Mouse (Mus musculus): ENCODE data around the gene Lrp4. TPM values are rescaled to one million over a fixed set of nuclear protein-coding genes. Genes with fewer than 3 reads are reported as not detected.

Lrp4 gene
- polyA plus RNA-seq (2015; fragmentation: Nextera tagmentation; extraction: Ambion mirVana), result 9.3 and 9.6 TPM in 2 replicates

DNA sequence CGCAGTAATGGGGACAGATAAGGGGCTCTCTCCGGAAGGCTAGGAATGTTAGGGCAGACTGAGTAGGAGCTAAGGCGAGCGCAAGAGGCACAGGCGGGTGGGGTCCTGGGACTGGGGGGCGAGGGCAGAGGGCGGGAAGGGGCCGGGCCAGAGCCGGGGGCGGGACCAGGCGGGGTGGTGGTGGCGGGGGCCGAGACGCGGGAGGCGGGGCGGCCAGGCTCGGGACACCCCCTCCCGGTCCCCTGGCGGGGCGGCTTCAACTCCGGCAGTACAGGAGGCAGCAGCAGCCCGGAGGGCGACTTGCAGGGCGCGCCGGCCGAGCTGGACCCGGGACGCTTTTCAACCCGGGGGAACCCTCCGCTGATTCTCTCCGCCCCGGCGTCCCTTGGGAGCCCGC lies at the start of gene Lrp4:
TSS of gene Lrp4 (plus strand) at position 253 of the 397 bp plus-strand sequence.
- Histone ChIP-seq H3K9me3 (no peaks in the 10 kb centered on the region), H3K36me3 (no peaks in the 10 kb centered on the region), H3K27ac (peak within 1 kb of the TSS; percentile 94), H3K4me1 (peaks cover 37% of the 10 kb centered on the region), H3K9ac (peak within 1 kb of the TSS; percentile 70), H3K4me3 (peak within 1 kb of the TSS; percentile 72), H3K4me2 (peak within 1 kb of the TSS; percentile 86), H3K27me3 (no peaks in the 10 kb centered on the region)
- ATAC-seq (ENCODE audit: insufficient number of reproducible peaks, low FRiP score, low TSS enrichment, low read depth), result peak; percentile 75
- under 1% methylated on average over 31 of the region's 36 CpGs for WGBS

DNA sequence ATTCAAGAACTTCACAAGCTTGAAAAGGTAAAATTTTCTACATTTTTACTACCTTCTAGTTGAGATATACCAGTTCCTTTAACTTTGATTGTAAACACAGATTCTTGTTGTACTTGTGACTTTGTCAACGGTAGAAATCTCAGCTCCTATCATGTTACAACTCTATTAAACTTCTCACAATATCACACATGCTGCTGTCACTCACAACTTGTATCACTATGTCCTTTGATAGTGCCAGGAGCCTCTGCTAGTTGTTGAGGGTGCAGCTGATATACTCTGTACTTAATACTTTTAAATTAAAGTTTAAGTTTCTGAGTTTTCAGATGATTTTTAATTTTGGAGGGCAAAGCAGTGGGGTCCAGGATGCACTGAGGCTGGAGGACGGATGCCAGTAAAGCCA lies 49.3 kb upstream of the Lrp4 start:
- H3K4me3 ChIP-seq, result no peak overlapping the region
- H3K36me3 ChIP-seq, result no peaks in the 10 kb centered on the region
- H3K4me1 ChIP-seq, result peaks cover 3% of the 10 kb centered on the region; the same call in 1 of the 2 replicates
- no peaks in the 10 kb centered on the region for H3K9me3 ChIP-seq
- no peaks in the 10 kb centered on the region for H3K27me3 ChIP-seq
- no peak overlapping the region for H3K9ac ChIP-seq
- no peak for ATAC-seq (ENCODE audit: insufficient number of reproducible peaks, low FRiP score, low TSS enrichment, low read depth)
- WGBS, result 63% methylated on average over 2 of the region's 2 CpGs
- H3K27ac ChIP-seq, result no peak overlapping the region; the same call in 1 of the 2 replicates
- no peak overlapping the region for H3K4me2 ChIP-seq

DNA sequence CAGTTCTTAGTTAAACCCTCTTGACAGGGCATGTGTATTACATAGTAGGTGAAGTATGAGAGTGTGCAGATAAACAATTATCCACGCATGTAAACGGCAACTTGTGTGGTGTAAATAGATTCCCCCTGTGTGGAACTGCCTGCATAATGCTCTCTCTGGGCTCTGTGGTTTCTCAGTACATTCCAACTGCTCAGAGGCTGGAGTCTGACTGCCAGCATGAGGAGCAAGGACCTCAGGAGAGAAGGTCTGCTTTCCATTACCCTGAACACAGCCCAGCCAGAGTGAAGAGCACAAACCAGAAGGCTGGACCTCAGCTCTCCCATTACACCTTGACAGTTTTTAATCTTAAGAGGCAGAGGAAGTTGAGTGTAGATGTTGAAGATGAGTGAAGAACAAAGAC lies 45.8 kb upstream of the Lrp4 start:
- 44% methylated on average over 2 of the region's 2 CpGs for WGBS

GRCm38 (mm10) chr2:91412361-91412760 lies 45.0 kb upstream of the Lrp4 start:
- Histone ChIP-seq H3K4me1 (peaks cover 3% of the 10 kb centered on the region; the same call in 1 of the 2 replicates), H3K27me3 (no peaks in the 10 kb centered on the region), H3K9ac (no peak overlapping the region), H3K4me2 (no peak overlapping the region), H3K27ac (no peak overlapping the region), H3K4me3 (no peak overlapping the region), H3K36me3 (no peaks in the 10 kb centered on the region), H3K9me3 (no peaks in the 10 kb centered on the region)
- WGBS, result 66% methylated on average over 5 of the region's 5 CpGs
- ATAC-seq (ENCODE audit: insufficient number of reproducible peaks, low FRiP score, low TSS enrichment, low read depth), result no peak

More for the DNA sequence above, 45.8 kb upstream of the Lrp4 start:
- H3K27ac ChIP-seq, result peak overlapping the region; percentile 44
- peaks cover 3% of the 10 kb centered on the region; the same call in 1 of the 2 replicates for H3K4me1 ChIP-seq
- no peaks in the 10 kb centered on the region for H3K9me3 ChIP-seq
- no peaks in the 10 kb centered on the region for H3K36me3 ChIP-seq
- ATAC-seq (ENCODE audit: insufficient number of reproducible peaks, low FRiP score, low TSS enrichment, low read depth), result no peak
- H3K4me3 ChIP-seq, result no peak overlapping the region
- H3K9ac ChIP-seq, result no peak overlapping the region
- H3K4me2 ChIP-seq, result no peak overlapping the region
- no peaks in the 10 kb centered on the region for H3K27me3 ChIP-seq

DNA sequence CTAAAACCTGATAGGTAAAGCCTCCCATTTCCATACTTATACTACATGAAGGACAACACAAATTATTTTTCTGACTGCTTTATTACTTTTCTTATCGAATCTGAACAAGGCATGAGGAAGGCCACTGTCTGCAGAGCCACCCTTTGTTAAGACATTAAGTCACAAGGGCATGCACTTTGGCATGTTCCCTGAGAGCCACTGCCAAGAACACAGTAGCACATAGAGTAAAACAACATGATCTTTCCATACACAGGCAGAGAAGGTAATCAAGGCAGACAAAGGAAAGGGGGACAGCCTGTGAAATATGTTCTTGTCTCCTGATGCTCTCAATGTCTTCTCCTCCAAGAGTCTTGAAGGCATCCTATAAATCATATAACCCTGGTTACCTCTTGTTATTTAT lies 43.5 kb upstream of the Lrp4 start:
- H3K4me1 ChIP-seq, result peaks cover 3% of the 10 kb centered on the region; the same call in 1 of the 2 replicates
- no peak overlapping the region for H3K9ac ChIP-seq
- ATAC-seq (ENCODE audit: insufficient number of reproducible peaks, low FRiP score, low TSS enrichment, low read depth), result no peak
- H3K9me3 ChIP-seq, result no peaks in the 10 kb centered on the region
- no peak overlapping the region for H3K27ac ChIP-seq
- no peak overlapping the region for H3K4me3 ChIP-seq
- WGBS, result 79% methylated on average over 1 of the region's 1 CpGs
- H3K4me2 ChIP-seq, result no peak overlapping the region
- H3K36me3 ChIP-seq, result no peaks in the 10 kb centered on the region
- H3K27me3 ChIP-seq, result no peaks in the 10 kb centered on the region

- Histone ChIP-seq H3K4me2 (no peak overlapping the region), H3K4me3 (no peak overlapping the region), H3K4me1 (no peaks in the 10 kb centered on the region), H3K9ac (no peak overlapping the region), H3K27me3 (no peaks in the 10 kb centered on the region), H3K36me3 (peaks cover 17% of the 10 kb centered on the region), H3K9me3 (no peaks in the 10 kb centered on the region), H3K27ac (no peak overlapping the region)
- WGBS, result 89% methylated on average over 5 of the region's 5 CpGs
- ATAC-seq (ENCODE audit: insufficient number of reproducible peaks, low FRiP score, low TSS enrichment, low read depth), result no peak
Observed at GRCm38 (mm10) chr2:91421641-91422040, 35.7 kb upstream of the Lrp4 start.

- Histone ChIP-seq H3K4me2 (no peak overlapping the region), H3K9ac (no peak overlapping the region), H3K4me3 (no peak overlapping the region), H3K4me1 (no peaks in the 10 kb centered on the region), H3K27ac (no peak overlapping the region), H3K36me3 (peaks cover 17% of the 10 kb centered on the region), H3K27me3 (no peaks in the 10 kb centered on the region), H3K9me3 (no peaks in the 10 kb centered on the region)
- WGBS, result 74% methylated on average over 7 of the region's 7 CpGs
- 0 out of 2 replicates have a peak, but pooled peaks have one; percentile 61 for ATAC-seq (ENCODE audit: insufficient number of reproducible peaks, low FRiP score, low TSS enrichment, low read depth)
Observed at GRCm38 (mm10) chr2:91424061-91424720, 33.1 kb upstream of the Lrp4 start.

DNA sequence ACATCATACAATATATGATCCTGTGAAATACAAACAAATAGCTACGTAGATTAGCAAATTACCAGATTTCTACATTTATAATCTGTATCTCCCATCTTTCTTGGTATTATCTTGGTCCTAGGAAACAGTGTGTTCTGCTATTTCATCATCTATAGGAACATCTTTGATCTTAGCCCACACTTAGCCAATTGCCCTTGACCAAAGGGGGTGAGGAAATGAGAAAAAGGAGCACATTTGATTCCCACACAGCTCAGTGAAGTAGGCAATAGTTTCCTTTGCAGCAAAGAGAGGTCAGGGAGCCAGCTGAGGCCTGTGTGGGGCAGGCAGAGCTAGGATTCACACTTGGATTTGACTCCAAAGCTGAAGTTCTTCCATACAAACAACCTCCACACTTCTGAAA lies 31.0 kb upstream of the Lrp4 start:
- Histone ChIP-seq H3K27me3 (no peaks in the 10 kb centered on the region), H3K4me3 (no peak overlapping the region), H3K9me3 (no peaks in the 10 kb centered on the region), H3K36me3 (peaks cover 7% of the 10 kb centered on the region; the same call in 1 of the 2 replicates), H3K4me1 (peaks cover 3% of the 10 kb centered on the region; the same call in 1 of the 2 replicates), H3K9ac (no peak overlapping the region), H3K27ac (no peak overlapping the region), H3K4me2 (no peak overlapping the region)
- no peak for ATAC-seq (ENCODE audit: insufficient number of reproducible peaks, low FRiP score, low TSS enrichment, low read depth)
- 86% methylated on average over 1 of the region's 1 CpGs for WGBS

- no peak overlapping the region for H3K27ac ChIP-seq
- no peak overlapping the region for H3K4me3 ChIP-seq
- peaks cover 3% of the 10 kb centered on the region; the same call in 1 of the 2 replicates for H3K4me1 ChIP-seq
- ATAC-seq (ENCODE audit: insufficient number of reproducible peaks, low FRiP score, low TSS enrichment, low read depth), result no peak
- H3K9me3 ChIP-seq, result no peaks in the 10 kb centered on the region
- no peak overlapping the region for H3K4me2 ChIP-seq
- no peak overlapping the region for H3K9ac ChIP-seq
- 88% methylated on average over 3 of the region's 3 CpGs for WGBS
- no peaks in the 10 kb centered on the region for H3K36me3 ChIP-seq
- H3K27me3 ChIP-seq, result no peaks in the 10 kb centered on the region
Observed at GRCm38 (mm10) chr2:91429146-91429545, 28.2 kb upstream of the Lrp4 start.

DNA sequence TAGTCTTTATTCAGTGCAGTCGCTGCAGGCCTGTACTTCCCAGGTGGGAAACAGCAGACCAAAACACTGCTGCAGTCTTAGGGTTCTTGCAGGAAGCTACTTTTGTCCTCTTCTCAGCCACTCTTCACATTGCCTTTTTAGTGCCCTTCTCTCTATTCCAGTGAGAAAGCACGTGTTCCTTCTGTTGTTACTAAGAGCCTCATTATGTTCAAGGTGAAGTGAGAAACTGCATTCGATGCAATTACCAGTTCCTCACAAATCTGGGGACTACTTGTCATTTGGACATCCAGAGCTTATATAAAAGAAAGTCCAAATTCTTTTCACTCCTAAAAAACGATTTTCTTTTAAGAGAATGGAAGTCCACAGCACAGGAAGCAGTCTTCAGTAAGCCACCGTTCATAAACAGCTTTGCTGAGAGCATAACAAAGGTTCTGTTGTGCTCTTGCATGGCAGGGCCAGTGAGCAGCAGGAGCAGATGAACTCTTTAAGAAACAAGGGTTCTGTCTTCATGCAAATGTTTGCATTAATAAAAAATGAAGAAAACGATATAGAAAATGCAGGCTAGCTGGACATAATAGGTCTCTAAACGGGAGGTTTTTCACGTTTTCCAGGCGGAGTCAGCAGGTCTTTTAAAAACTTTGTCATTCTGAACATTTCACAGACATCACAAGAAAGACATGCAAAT lies 27.3 kb upstream of the Lrp4 start:
- no peaks in the 10 kb centered on the region for H3K9me3 ChIP-seq
- H3K9ac ChIP-seq, result no peak overlapping the region
- H3K27ac ChIP-seq, result no peak overlapping the region
- no peak overlapping the region for H3K4me2 ChIP-seq
- WGBS, result 37% methylated on average over 9 of the region's 9 CpGs
- no peaks in the 10 kb centered on the region for H3K36me3 ChIP-seq
- H3K27me3 ChIP-seq, result no peaks in the 10 kb centered on the region
- peaks cover 3% of the 10 kb centered on the region; the same call in 1 of the 2 replicates for H3K4me1 ChIP-seq
- H3K4me3 ChIP-seq, result no peak overlapping the region
- no peak for ATAC-seq (ENCODE audit: insufficient number of reproducible peaks, low FRiP score, low TSS enrichment, low read depth)

DNA sequence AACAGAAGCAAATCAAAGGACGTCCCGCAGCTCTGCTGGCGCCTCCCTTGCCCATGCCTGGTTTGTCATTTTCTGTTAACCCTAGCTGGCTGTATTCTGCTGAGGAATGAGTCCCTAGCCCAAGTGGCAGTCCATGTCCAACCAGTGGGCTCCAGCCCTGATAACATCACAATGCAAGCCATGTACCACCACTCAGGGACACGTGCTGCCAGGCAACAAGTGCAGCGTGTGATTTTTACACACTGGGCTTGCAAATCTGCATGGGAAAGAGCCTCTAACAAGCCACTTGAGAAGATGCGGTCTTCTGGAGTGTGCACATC lies 26.8 kb upstream of the Lrp4 start:
- H3K4me1 ChIP-seq, result peaks cover 3% of the 10 kb centered on the region; the same call in 1 of the 2 replicates
- H3K9ac ChIP-seq, result no peak overlapping the region
- no peaks in the 10 kb centered on the region for H3K9me3 ChIP-seq
- H3K27me3 ChIP-seq, result no peaks in the 10 kb centered on the region
- no peak overlapping the region for H3K27ac ChIP-seq
- 47% methylated on average over 6 of the region's 6 CpGs for WGBS
- no peak overlapping the region for H3K4me3 ChIP-seq
- ATAC-seq (ENCODE audit: insufficient number of reproducible peaks, low FRiP score, low TSS enrichment, low read depth), result no peak
- no peak overlapping the region for H3K4me2 ChIP-seq
- no peaks in the 10 kb centered on the region for H3K36me3 ChIP-seq

DNA sequence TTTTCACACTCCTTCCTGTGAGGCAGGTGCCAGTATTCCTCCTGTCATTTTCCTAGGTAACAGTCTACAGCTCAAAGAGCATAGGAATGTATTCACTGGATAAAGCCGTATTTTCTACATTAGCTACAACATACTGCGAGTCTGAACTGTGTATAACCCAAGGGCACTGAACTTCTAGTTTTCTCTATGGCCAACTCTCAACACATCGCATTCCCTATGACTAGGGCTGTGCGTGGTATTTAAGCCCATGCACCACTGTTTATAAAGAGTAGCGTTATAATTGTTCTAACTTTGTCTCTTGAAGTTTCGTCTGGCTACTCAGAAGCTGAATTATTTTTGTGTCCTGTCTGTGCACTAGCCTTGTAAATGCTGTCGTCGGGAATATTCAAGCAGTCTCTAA lies 20.6 kb upstream of the Lrp4 start:
- no peaks in the 10 kb centered on the region for H3K36me3 ChIP-seq
- H3K9ac ChIP-seq, result no peak overlapping the region
- no peak overlapping the region for H3K4me2 ChIP-seq
- ATAC-seq (ENCODE audit: insufficient number of reproducible peaks, low FRiP score, low TSS enrichment, low read depth), result no peak
- no peak overlapping the region for H3K4me3 ChIP-seq
- no peaks in the 10 kb centered on the region for H3K9me3 ChIP-seq
- no peaks in the 10 kb centered on the region for H3K27me3 ChIP-seq
- no peak overlapping the region for H3K27ac ChIP-seq
- 83% methylated on average over 8 of the region's 8 CpGs for WGBS
- H3K4me1 ChIP-seq, result no peaks in the 10 kb centered on the region

All from limb, embryonic 15.5 days (tissue).